Mouse (Mus musculus) cerebellum, adult 2 months (tissue): ENCODE data around the gene Nyx.

Experiments
- CTCF ChIP-seq: fragments of 200-500 bp; IDR thresholded peaks from 2 replicates; pipeline ENCODE4 v1.5.1; 2011; ENCODE audit warnings: low read depth, mild to moderate bottlenecking, control low read depth, low read length, moderate library complexity, borderline replicate concordance; ENCODE audit not compliant: insufficient read depth
- POLR2A ChIP-seq: fragments of 200-500 bp; IDR thresholded peaks from 2 replicates; pipeline ENCODE4 v1.6.1; 2011; ENCODE audit warnings: low read length, control low read depth, borderline replicate concordance; ENCODE audit not compliant: insufficient read depth

- TF ChIP-seq POLR2A (no peak), CTCF (no peak)
These were observed 54.7 kb downstream of the Nyx start for GRCm38 (mm10) chrX:13520566-13520965.
